Mouse (Mus musculus): ENCODE results near the gene Snrk.

The Snrk gene

GRCm38 (mm10) chr9:122185953-122186352 is 68.9 kb downstream of the Snrk start:
- no peak for DNase-seq

GRCm38 (mm10) chr9:122186643-122187226 is 69.7 kb downstream of the Snrk start:
- DNase-seq, result no peak

GRCm38 (mm10) chr9:122187451-122187921 is 70.4 kb downstream of the Snrk start:
- no peak for DNase-seq

- no peak for DNase-seq
Measured at GRCm38 (mm10) chr9:122188724-122189123, 71.7 kb downstream of the Snrk start.

- no peak for DNase-seq
Measured at GRCm38 (mm10) chr9:122193361-122193760, 76.3 kb downstream of the Snrk start.

- DNase-seq, result no peak
Measured at GRCm38 (mm10) chr9:122193823-122194222, 76.8 kb downstream of the Snrk start.

GRCm38 (mm10) chr9:122195042-122195682 is 78.1 kb downstream of the Snrk start:
- DNase-seq, result peak; percentile 62

- DNase-seq, result no peak
Measured at GRCm38 (mm10) chr9:122197021-122197420, 80.0 kb downstream of the Snrk start.

GRCm38 (mm10) chr9:122198621-122199020 is 81.6 kb downstream of the Snrk start:
- no peak for DNase-seq

GRCm38 (mm10) chr9:122199253-122199652 is 82.2 kb downstream of the Snrk start:
- peak; percentile 77 for DNase-seq

GRCm38 (mm10) chr9:122204508-122204907 is 87.4 kb downstream of the Snrk start:
- DNase-seq, result no peak

GRCm38 (mm10) chr9:122205543-122206200 is 88.6 kb downstream of the Snrk start:
- DNase-seq, result no peak

- no peak for DNase-seq
Measured at GRCm38 (mm10) chr9:122208311-122208710, 91.2 kb downstream of the Snrk start.

- no peak for DNase-seq
Measured at GRCm38 (mm10) chr9:122215118-122215517, 98.1 kb downstream of the Snrk start.

- DNase-seq, result no peak
Measured at GRCm38 (mm10) chr9:122216945-122217529, 100.0 kb downstream of the Snrk start.

Measured in kidney, adult 18-20 months (tissue).